Mouse (Mus musculus) spleen, adult 2 months (tissue): Measurements from ENCODE around the gene Mtr. TPM values are rescaled to one million over a fixed set of nuclear protein-coding genes. Genes with fewer than 3 reads are reported as not detected.

Experiments
- DNase-seq, 2 experiments: peaks; one replicate each; pipeline versions ENCODE4 v3.0.0 to v3.0.0-alpha.2; 2012 to 2021; ENCODE audit warnings: low spot score in 2 of 2, low read depth in 1 of 2
- H3K27ac ChIP-seq: fragments of 200-500 bp; 2 replicates; pipeline ENCODE4 v1.5.1; 2012; ENCODE audit warnings: low read length, inconsistent platforms; ENCODE audit not compliant: insufficient read depth
- H3K27me3 ChIP-seq: fragments of 200-500 bp; 2 replicates; pipeline ENCODE4 v1.6.1; 2012; ENCODE audit warnings: mild to moderate bottlenecking, moderate library complexity, low read length, inconsistent platforms; ENCODE audit not compliant: control insufficient read depth, insufficient read depth
- H3K36me3 ChIP-seq: fragments of 200-500 bp; 2 replicates; pipeline ENCODE4 v1.6.1; 2012; ENCODE audit warnings: mild to moderate bottlenecking, low read length, inconsistent platforms; ENCODE audit not compliant: control insufficient read depth, insufficient read depth
- H3K4me1 ChIP-seq: fragments of 200-500 bp; 2 replicates; pipeline ENCODE4 v1.6.1; 2011; ENCODE audit warnings: inconsistent platforms; ENCODE audit not compliant: control insufficient read depth, insufficient read depth, insufficient read length
- H3K4me3 ChIP-seq: fragments of 200-500 bp; 2 replicates; pipeline ENCODE4 v1.5.1; 2011; ENCODE audit warnings: mild to moderate bottlenecking, inconsistent platforms; ENCODE audit not compliant: insufficient read depth, insufficient read length; ENCODE audit errors: extremely low read depth
- CTCF ChIP-seq: fragments of 200-500 bp; IDR thresholded peaks from 2 replicates; pipeline ENCODE4 v1.5.1; 2011; ENCODE audit warnings: mild to moderate bottlenecking, inconsistent platforms; ENCODE audit not compliant: insufficient read depth, insufficient read length, insufficient replicate concordance; ENCODE audit errors: extremely low read depth
- POLR2A ChIP-seq: fragments of 200-500 bp; IDR thresholded peaks from 2 replicates; pipeline ENCODE4 v1.6.1; 2011; ENCODE audit warnings: low read depth, low read length, inconsistent platforms
- WGBS: fragments of 180-500 bp; shearing (Covaris S2); methylation state at CpG from one replicate; pipeline ENCODE4 v1.1.7; 2018; 5-methylcytosine and 5-hydroxymethylcytosine counted together
- polyA plus RNA-seq: library from polyadenylated mRNA; depleted of rRNA; stranded (reverse); fragments of >200 nt; gene quantifications from 2 replicates; pipeline ENCODE4 v1.2.3, GENCODE M21; 2012

Mtr gene
- polyA plus RNA-seq, 1 experiment: 7.5 TPM

DNA sequence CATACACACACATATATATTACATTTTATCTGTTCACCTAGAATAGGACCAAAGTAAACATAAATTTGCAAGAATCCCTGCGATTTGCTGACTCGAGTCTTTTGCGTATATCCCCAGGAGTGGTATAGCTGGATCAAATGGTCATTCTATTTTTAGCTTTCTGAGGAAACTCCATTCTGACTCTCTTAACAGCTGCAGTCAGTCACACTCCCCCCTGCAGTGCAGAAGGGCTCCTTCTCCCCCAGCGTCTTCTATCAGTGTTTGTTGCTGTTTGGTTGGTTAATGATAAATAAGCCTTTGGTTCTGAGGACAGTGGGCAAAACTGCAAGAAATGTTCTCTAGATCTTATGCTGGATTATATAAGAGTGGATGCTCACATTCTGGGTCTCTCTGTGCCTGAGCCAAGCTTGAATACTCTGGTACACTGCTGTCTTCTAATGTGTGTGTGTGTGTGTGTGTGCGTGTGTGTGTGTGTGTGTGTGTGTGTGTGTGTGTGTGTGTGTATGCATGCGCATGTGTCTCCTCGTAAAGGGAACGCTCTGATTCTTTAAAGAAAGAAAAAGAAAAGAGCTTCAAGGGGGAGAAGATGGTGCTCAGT, 92.4 kb downstream of the Mtr start:
- WGBS: 65% methylated on average over 8 of the region's 8 CpGs
- Histone ChIP-seq H3K27ac (no peak overlapping the region), H3K36me3 (no peaks in the 10 kb centered on the region), H3K4me3 (no peak overlapping the region), H3K27me3 (no peaks in the 10 kb centered on the region), H3K4me1 (no peaks in the 10 kb centered on the region)
- DNase-seq: no peak
- TF ChIP-seq POLR2A: no peak
- no peak for TF ChIP-seq CTCF

DNA sequence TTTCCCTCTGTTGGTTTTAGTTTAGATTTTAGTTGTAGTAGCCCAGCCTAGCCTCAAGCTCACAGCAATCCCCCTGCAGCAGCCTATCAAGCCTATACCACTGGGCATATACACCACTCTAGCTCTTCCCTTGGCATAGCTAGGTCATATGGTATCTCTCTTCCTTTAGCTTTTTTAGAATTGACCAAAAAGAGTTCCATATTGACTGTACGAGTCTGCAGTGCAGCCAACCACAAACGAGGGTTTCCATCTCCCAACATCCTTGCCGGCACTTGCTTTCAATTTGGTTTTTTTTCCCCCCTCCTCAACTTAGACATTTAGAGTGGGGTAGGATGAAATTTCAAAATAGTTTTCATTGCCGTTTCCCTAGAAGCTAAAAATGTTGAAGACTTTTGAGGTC, 95.5 kb downstream of the Mtr start:
- H3K4me3 ChIP-seq: no peak overlapping the region
- H3K27ac ChIP-seq: no peak overlapping the region
- no peak for DNase-seq
- H3K4me1 ChIP-seq: no peaks in the 10 kb centered on the region
- no peaks in the 10 kb centered on the region for H3K36me3 ChIP-seq
- WGBS: 91% methylated on average over 4 of the region's 4 CpGs
- no peak for TF ChIP-seq POLR2A
- no peak for TF ChIP-seq CTCF
- no peaks in the 10 kb centered on the region for H3K27me3 ChIP-seq

DNA sequence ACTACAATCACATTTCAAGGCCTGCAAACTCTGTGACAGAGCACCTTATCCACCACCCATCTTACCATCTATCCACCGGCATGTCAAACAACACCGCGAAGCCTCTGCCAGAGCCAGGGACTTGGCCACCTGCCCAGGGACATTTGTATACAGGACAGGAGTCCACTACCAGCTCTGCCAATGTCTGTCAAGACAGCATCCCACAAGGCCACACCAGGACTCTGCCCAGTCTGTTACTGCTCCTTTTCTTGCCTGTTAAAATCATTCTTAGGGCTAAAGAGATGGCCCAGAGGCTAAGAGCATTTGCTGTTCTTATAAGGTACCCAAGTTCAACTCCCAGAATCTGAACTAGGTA, 97.8 kb downstream of the Mtr start:
- 86% methylated on average over 3 of the region's 3 CpGs for WGBS
- TF ChIP-seq CTCF (no peak), POLR2A (no peak)
- Histone ChIP-seq H3K4me1 (no peaks in the 10 kb centered on the region), H3K27me3 (no peaks in the 10 kb centered on the region), H3K4me3 (no peak overlapping the region), H3K27ac (no peak overlapping the region), H3K36me3 (no peaks in the 10 kb centered on the region)
- DNase-seq: no peak

DNA sequence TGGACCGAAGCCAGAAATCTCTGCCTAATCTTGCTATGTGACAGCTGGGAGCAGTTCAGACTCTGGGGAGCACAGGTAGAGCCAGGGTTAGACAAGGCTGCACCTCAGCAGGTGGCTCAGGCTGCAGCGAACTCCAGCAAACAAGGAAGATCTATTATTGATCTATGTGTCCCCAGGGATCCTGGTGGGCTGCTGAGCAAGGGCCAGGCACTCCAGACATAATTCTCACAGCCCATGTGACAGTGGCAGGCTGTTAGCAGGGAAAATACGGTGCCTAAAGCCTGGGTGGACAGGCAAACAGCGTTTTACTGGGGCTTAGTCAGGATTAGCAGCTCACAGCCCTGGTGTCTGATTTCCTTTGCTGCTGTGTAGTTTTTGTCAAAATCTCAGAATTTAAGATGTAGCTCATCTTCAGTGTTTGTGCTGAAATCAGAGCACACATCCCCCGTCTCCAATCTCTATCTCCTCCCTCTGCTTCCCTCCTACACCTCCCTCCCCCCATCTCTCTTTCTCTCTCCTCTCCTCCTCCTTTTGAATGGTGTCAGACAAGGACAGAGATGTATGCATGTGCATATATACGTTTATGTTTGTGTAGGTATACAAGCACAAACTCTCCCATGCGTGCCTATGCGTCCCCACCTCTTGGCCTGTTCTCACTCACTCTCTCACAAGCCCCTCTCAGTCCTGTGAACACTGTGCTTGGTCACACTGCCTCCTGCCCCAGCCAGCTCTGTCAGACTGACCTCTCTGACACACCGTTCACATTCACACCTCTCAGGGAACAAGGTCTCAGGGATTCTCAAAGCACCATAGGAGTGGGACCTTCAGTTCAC, 98.4 kb downstream of the Mtr start:
- H3K4me3 ChIP-seq: no peak overlapping the region
- no peak for DNase-seq
- no peak overlapping the region for H3K27ac ChIP-seq
- H3K36me3 ChIP-seq: no peaks in the 10 kb centered on the region
- TF ChIP-seq CTCF: no peak
- no peak for TF ChIP-seq POLR2A
- H3K27me3 ChIP-seq: no peaks in the 10 kb centered on the region
- no peaks in the 10 kb centered on the region for H3K4me1 ChIP-seq
- 73% methylated on average over 9 of the region's 9 CpGs for WGBS

DNA sequence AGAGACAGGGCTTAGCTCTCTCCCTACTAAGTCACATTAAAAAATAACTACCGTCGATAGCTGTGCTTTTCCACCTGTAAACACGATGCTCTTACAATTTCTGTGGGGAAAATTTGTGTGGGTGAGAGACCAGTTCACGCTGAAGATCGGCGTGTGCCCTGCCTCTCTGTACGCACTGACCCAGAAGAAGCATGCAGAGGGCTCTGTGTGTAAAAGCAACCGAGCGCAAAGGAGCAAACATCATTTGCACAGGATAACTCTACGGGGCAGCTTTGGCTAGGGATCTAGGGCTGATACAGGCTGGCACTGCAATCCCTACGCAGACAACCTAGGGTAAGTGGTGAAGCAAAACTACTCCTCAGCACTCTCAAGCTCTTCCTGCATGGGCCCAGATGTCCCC, 104.0 kb downstream of the Mtr start:
- Histone ChIP-seq H3K4me1 (no peaks in the 10 kb centered on the region), H3K36me3 (no peaks in the 10 kb centered on the region), H3K27ac (no peak overlapping the region), H3K4me3 (no peak overlapping the region), H3K27me3 (no peaks in the 10 kb centered on the region)
- no peak for DNase-seq
- TF ChIP-seq POLR2A: no peak
- no peak for TF ChIP-seq CTCF
- 91% methylated on average over 11 of the region's 11 CpGs for WGBS

DNA sequence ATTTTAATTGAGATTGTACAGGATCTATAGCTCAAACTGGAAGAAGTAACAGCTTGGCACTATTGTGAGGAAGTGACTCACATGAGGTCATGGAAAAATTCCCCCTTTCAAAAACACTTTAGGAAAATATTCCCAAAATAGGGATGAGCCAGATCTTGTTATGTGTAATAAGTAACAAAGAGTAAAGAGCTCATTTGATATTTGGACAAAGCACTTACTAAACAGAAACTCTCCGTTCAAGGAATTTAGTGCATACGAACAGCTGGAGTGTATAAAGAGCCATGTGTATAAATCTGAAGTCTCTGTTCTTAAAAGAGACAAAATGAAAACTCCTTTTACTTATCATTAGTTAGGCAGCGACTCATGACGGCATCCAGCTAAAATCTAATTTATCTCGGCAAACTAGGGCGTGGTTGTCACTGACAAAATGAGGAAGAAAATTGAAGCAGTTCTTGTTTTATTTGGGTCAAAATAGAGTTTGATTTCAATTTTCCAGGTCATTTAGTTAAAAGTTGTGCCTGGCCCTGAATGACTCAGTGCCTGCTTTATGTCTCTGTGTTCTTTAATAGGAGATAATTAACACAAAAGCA, 110.9 kb downstream of the Mtr start:
- Histone ChIP-seq H3K4me3 (no peak overlapping the region), H3K4me1 (no peaks in the 10 kb centered on the region), H3K27me3 (no peaks in the 10 kb centered on the region), H3K27ac (no peak overlapping the region), H3K36me3 (no peaks in the 10 kb centered on the region)
- no peak for DNase-seq
- no peak for TF ChIP-seq POLR2A
- TF ChIP-seq CTCF: no peak
- WGBS: 82% methylated on average over 6 of the region's 6 CpGs

DNA sequence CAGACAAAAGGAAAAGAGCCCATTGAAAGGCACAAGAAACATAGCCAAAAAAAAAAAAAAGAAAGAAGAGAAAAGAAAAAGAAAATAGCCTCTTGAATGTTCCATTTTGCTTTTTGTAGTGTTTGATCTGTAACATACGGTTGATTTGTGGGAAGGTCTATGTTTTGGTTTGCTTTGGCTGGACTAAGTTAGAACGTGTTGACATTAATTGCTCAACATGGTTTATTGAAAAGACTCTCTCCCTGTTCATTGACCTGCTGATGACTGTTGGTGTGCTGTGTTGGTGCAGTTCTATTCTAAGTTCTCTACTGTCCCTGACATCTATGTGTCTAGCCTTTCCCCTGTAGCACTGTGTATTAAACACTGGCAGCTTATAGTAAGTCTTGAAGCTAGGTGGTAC, 111.5 kb downstream of the Mtr start:
- Histone ChIP-seq H3K4me3 (no peak overlapping the region), H3K27ac (no peak overlapping the region), H3K27me3 (no peaks in the 10 kb centered on the region), H3K36me3 (no peaks in the 10 kb centered on the region), H3K4me1 (no peaks in the 10 kb centered on the region)
- DNase-seq: no peak
- TF ChIP-seq POLR2A (no peak), CTCF (no peak)
- WGBS: 87% methylated on average over 2 of the region's 2 CpGs
